Comparison of ENCODE assay signal across 10 mouse cellular contexts in genomic region chr19:46908977-46909376, GRCm38 (mm10).
DNase-seq lines count a peak whose midpoint lies in the region; ATAC-seq and TF ChIP-seq lines count a peak whose summit lies in the region.
"Had no signal": no experiment of that assay in that cellular context is flagged by ENCODE, and none has a peak within 500 bp of the region (broad histone marks: within the 10 kb centered on the region; RNA-seq: fewer than 3 reads in every experiment).

No protein-coding gene starts in this region.

- WGBS in limb, embryonic 13.5 days = 52% methylated on average over 4 of the region's 4 CpGs

- H3K4me2 ChIP-seq in limb, embryonic 13.5 days (replicated peaks) = no peak overlapping the region
- H3K4me2 ChIP-seq: heart, embryonic 15.5 days had no signal

- TF ChIP-seq POLR2A in brain, embryonic 14.5 days (IDR thresholded peaks at IDR 0.05; ENCODE audit: borderline replicate concordance, extremely low read depth, insufficient read depth, insufficient read length, poor library complexity, severe bottlenecking) = no peak

- no peak overlapping the region for H3K9ac ChIP-seq in limb, embryonic 13.5 days
- H3K9ac ChIP-seq: heart, embryonic 15.5 days had no signal

- DNase-seq in cerebellum, adult 9-10 months = peak; percentile 38
- DNase-seq in cerebellum, adult 18-20 months = no peak
- peak; percentile 74 for DNase-seq in kidney, adult 9 months
- DNase-seq in kidney, adult 11 months = no peak
- DNase-seq in brain, embryonic 14.5 days (ENCODE audit: low read depth) = peak; percentile 14
- DNase-seq in T-cell, adult 2 months (ENCODE audit: low spot score) = no peak
- DNase-seq: cerebellum, adult 11 months had no signal

- no peaks in the 10 kb centered on the region for H3K9me3 ChIP-seq in limb, embryonic 13.5 days
- H3K9me3 ChIP-seq: heart, embryonic 15.5 days had no signal

- peaks cover 17% of the 10 kb centered on the region for H3K4me1 ChIP-seq in limb, embryonic 13.5 days
- H3K4me1 ChIP-seq: heart, embryonic 15.5 days had no signal

- H3K27me3 ChIP-seq in limb, embryonic 13.5 days = no peaks in the 10 kb centered on the region
- H3K27me3 ChIP-seq: heart, embryonic 15.5 days had no signal

- no peak overlapping the region for H3K4me3 ChIP-seq in limb, embryonic 13.5 days
- H3K4me3 ChIP-seq: heart, embryonic 15.5 days had no signal

- ATAC-seq in limb, embryonic 13.5 days (ENCODE audit: low FRiP score, low read depth) = no peak
- ATAC-seq in inflammation-experienced regulatory T-cells, adult 6 months = no peak

- 0 out of 2 replicates have a peak overlapping the region, but pooled peaks have one; percentile 22 for H3K27ac ChIP-seq in limb, embryonic 13.5 days
- H3K27ac ChIP-seq: heart, embryonic 15.5 days had no signal

- TF ChIP-seq CTCF in brain, embryonic 14.5 days (IDR thresholded peaks at IDR 0.05; ENCODE audit: borderline replicate concordance, extremely low read depth, insufficient read depth, insufficient read length) = no peak

- peaks cover 13% of the 10 kb centered on the region for H3K36me3 ChIP-seq in limb, embryonic 13.5 days
- H3K36me3 ChIP-seq: heart, embryonic 15.5 days had no signal

Comparison
In these comparisons a context has a peak if more than half of its experiments do, and no peak if none do; other contexts are left out.
1. DNase-seq: peak in cerebellum, adult 9-10 months (single experiment), kidney, adult 9 months (single experiment) and brain, embryonic 14.5 days (single experiment); none in cerebellum, adult 18-20 months (0 of 2), kidney, adult 11 months (single experiment) and T-cell, adult 2 months (single experiment).